Mouse (Mus musculus): ENCODE data around the gene Cipc. TPM values are rescaled to one million over a fixed set of nuclear protein-coding genes. Genes with fewer than 3 reads are reported as not detected.

Gene Cipc
- polyA plus RNA-seq, 1 experiment from 2014 or later: 7.8 TPM

DNA sequence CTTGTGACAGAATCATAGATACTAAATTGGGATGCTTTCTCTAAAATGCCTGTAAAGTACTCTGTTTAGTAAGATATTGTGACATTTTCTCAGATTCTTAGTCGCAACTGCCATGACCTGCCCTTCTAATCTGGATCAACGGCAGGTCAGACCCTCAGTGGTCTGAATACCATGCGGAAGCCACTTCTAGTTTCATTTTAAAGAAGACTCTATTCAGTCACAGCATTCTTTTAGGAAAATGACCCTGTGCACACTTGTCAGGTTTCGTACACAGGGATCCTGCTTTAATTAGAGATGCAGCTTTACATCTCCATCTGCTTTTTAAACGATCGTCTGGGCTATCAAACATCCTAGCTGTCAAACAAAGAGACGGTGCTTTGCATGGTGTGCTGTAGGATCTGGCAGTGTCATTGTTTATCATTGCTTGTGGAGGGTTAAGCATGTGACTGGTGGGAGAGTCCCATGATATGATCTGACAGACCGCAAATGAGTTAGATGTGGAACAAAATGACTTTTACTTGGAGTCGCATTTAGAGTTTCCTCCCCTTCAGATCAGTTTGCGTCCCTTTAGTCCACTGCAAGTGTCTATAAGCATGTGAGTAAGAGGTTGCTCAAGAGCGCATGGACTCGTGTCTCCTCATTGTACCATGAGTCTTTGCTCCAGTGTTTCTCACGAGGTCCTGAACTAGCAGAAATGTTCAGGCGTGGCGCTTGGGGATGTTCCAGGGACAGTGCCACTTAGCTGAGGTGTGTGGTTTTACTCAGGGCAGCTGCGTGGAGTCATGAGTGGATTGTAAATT lies 3.5 kb downstream of the Cipc start:
- H3K4me1 ChIP-seq (ENCODE audit: control insufficient read depth, low read depth, low read length): peaks cover 23% of the 10 kb centered on the region
- no peak overlapping the region; the same call in 1 of the 2 replicates for H3K9ac ChIP-seq (ENCODE audit: low read depth, low read length)
- H3K36me3 ChIP-seq (ENCODE audit: control insufficient read depth, insufficient read depth): peaks cover 12% of the 10 kb centered on the region
- H3K27ac ChIP-seq (ENCODE audit: low read length): no peak overlapping the region
- no peak overlapping the region for H3K4me3 ChIP-seq (ENCODE audit: low read depth, low read length)
- no peak for ATAC-seq (ENCODE audit: low read depth)
- WGBS (ENCODE audit: insufficient replicate concordance): 53% methylated on average over 16 of the region's 16 CpGs
- no peaks in the 10 kb centered on the region for H3K27me3 ChIP-seq (ENCODE audit: control insufficient read depth, insufficient read depth, low read depth, low read length)
- H3K4me2 ChIP-seq (ENCODE audit: low read depth, low read length): peak overlapping the region; percentile 33
- H3K9me3 ChIP-seq (replicated peaks; ENCODE audit: control insufficient read depth, low read length): no peaks in the 10 kb centered on the region

- no peak overlapping the region for H3K9ac ChIP-seq (ENCODE audit: low read depth, low read length)
- H3K4me1 ChIP-seq (ENCODE audit: control insufficient read depth, low read depth, low read length): peaks cover 21% of the 10 kb centered on the region
- ATAC-seq (ENCODE audit: low read depth): no peak
- H3K4me3 ChIP-seq (ENCODE audit: low read depth, low read length): no peak overlapping the region
- no peaks in the 10 kb centered on the region for H3K9me3 ChIP-seq (replicated peaks; ENCODE audit: control insufficient read depth, low read length)
- no peaks in the 10 kb centered on the region for H3K27me3 ChIP-seq (ENCODE audit: control insufficient read depth, insufficient read depth, low read depth, low read length)
- no peak overlapping the region for H3K4me2 ChIP-seq (ENCODE audit: low read depth, low read length)
- peaks cover 12% of the 10 kb centered on the region for H3K36me3 ChIP-seq (ENCODE audit: control insufficient read depth, insufficient read depth)
- H3K27ac ChIP-seq (ENCODE audit: low read length): no peak overlapping the region
- WGBS (ENCODE audit: insufficient replicate concordance): 77% methylated on average over 3 of the region's 3 CpGs
Measured at GRCm38 (mm10) chr12:86950961-86951360, 4.1 kb downstream of the Cipc start.

DNA sequence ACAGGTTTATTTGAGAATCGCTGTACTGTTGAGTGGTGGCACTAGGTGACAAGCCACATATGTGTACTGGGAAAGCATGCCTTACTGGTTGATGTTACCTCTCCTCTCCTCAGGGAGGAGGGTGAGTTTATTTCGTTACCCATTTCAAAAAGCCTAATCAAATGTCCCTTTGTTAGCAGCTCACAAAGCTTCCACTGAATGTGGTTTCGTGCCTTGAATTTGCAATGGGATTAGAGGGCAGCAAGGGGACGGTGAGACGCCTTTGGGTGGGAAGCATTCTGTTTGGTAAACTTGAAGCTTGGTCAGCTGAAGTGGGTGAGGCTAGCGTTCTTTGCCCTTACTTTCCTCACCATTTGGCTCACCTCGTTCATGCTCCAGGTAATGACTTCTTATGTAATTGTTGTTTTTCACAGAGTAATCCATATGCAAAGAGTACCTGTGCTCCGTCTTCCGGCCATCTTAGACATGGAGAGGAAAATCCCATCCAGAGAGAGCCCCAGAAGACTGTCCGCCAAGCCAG lies 5.5 kb downstream of the Cipc start:
- H3K4me1 ChIP-seq (ENCODE audit: control insufficient read depth, low read depth, low read length): peaks cover 17% of the 10 kb centered on the region
- H3K9ac ChIP-seq (ENCODE audit: low read depth, low read length): no peak overlapping the region
- H3K27me3 ChIP-seq (ENCODE audit: control insufficient read depth, insufficient read depth, low read depth, low read length): no peaks in the 10 kb centered on the region
- H3K4me2 ChIP-seq (ENCODE audit: low read depth, low read length): no peak overlapping the region
- peaks cover 15% of the 10 kb centered on the region for H3K36me3 ChIP-seq (ENCODE audit: control insufficient read depth, insufficient read depth)
- WGBS (ENCODE audit: insufficient replicate concordance): 82% methylated on average over 10 of the region's 10 CpGs
- H3K27ac ChIP-seq (ENCODE audit: low read length): no peak overlapping the region
- no peak for ATAC-seq (ENCODE audit: low read depth)
- no peaks in the 10 kb centered on the region for H3K9me3 ChIP-seq (replicated peaks; ENCODE audit: control insufficient read depth, low read length)
- H3K4me3 ChIP-seq (ENCODE audit: low read depth, low read length): no peak overlapping the region

- no peaks in the 10 kb centered on the region for H3K4me1 ChIP-seq (ENCODE audit: control insufficient read depth, low read depth, low read length)
- H3K4me2 ChIP-seq (ENCODE audit: low read depth, low read length): no peak overlapping the region
- WGBS (ENCODE audit: insufficient replicate concordance): 74% methylated on average over 2 of the region's 2 CpGs
- no peak for ATAC-seq (ENCODE audit: low read depth)
- H3K27me3 ChIP-seq (ENCODE audit: control insufficient read depth, insufficient read depth, low read depth, low read length): no peaks in the 10 kb centered on the region
- H3K27ac ChIP-seq (ENCODE audit: low read length): no peak overlapping the region
- no peak overlapping the region for H3K9ac ChIP-seq (ENCODE audit: low read depth, low read length)
- H3K36me3 ChIP-seq (ENCODE audit: control insufficient read depth, insufficient read depth): peaks cover 21% of the 10 kb centered on the region
- no peaks in the 10 kb centered on the region for H3K9me3 ChIP-seq (replicated peaks; ENCODE audit: control insufficient read depth, low read length)
- H3K4me3 ChIP-seq (ENCODE audit: low read depth, low read length): no peak overlapping the region
Measured at GRCm38 (mm10) chr12:86955894-86956293, 9.1 kb downstream of the Cipc start.

DNA sequence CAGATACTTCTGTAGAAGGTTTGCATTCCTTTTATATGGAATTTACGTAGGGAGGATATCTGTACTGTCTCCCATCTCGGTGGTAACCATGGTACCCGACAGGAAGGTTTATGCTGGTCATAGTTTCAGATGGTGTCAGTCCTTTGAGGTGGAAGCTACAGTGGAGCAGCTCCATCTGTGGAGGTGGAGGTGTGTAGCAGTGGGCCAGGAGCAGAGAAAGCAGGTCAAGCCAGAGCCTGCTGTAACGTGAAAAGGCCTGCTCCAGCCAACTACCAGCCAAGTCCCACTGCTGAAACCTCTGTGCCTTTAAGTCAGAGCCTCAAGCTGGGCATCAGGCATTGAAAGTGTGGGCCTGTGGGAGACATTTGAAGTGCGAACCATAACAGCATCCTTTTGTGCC lies 11.7 kb downstream of the Cipc start:
- WGBS (ENCODE audit: insufficient replicate concordance): 80% methylated on average over 5 of the region's 5 CpGs
- H3K9me3 ChIP-seq (replicated peaks; ENCODE audit: control insufficient read depth, low read length): no peaks in the 10 kb centered on the region

DNA sequence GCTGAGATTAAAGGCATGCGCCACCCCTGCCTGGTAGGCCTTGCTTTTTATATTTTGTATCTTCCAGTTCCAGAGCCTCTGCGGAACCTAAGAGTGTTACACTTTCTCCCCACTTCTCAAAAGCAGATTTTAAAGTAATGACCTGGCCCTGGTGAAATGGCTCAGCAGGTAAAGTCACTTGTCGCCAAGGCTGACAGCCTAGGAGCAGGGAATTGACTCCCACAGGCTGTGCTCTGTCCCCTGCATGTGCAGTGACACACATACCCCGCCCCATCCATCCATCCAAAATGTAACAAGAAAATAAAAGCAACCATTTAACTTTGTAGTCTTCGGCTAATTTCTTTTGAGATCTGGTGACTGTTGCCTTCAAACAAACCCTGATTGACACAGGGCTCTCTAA lies 12.8 kb downstream of the Cipc start:
- H3K4me3 ChIP-seq (ENCODE audit: low read depth, low read length): no peak overlapping the region
- H3K27me3 ChIP-seq (ENCODE audit: control insufficient read depth, insufficient read depth, low read depth, low read length): no peaks in the 10 kb centered on the region
- H3K36me3 ChIP-seq (ENCODE audit: control insufficient read depth, insufficient read depth): peaks cover 31% of the 10 kb centered on the region
- H3K27ac ChIP-seq (ENCODE audit: low read length): no peak overlapping the region
- no peak overlapping the region for H3K9ac ChIP-seq (ENCODE audit: low read depth, low read length)
- H3K9me3 ChIP-seq (replicated peaks; ENCODE audit: control insufficient read depth, low read length): no peaks in the 10 kb centered on the region
- 81% methylated on average over 5 of the region's 5 CpGs for WGBS (ENCODE audit: insufficient replicate concordance)
- H3K4me1 ChIP-seq (ENCODE audit: control insufficient read depth, low read depth, low read length): no peaks in the 10 kb centered on the region
- ATAC-seq (ENCODE audit: low read depth): no peak
- H3K4me2 ChIP-seq (ENCODE audit: low read depth, low read length): no peak overlapping the region

More for the DNA sequence above, 11.7 kb downstream of the Cipc start:
- no peak for ATAC-seq (ENCODE audit: low read depth)
- no peaks in the 10 kb centered on the region for H3K27me3 ChIP-seq (ENCODE audit: control insufficient read depth, insufficient read depth, low read depth, low read length)
- peaks cover 36% of the 10 kb centered on the region for H3K36me3 ChIP-seq (ENCODE audit: control insufficient read depth, insufficient read depth)
- H3K4me3 ChIP-seq (ENCODE audit: low read depth, low read length): no peak overlapping the region
- H3K27ac ChIP-seq (ENCODE audit: low read length): no peak overlapping the region
- H3K4me2 ChIP-seq (ENCODE audit: low read depth, low read length): no peak overlapping the region
- H3K4me1 ChIP-seq (ENCODE audit: control insufficient read depth, low read depth, low read length): no peaks in the 10 kb centered on the region
- H3K9ac ChIP-seq (ENCODE audit: low read depth, low read length): no peak overlapping the region

DNA sequence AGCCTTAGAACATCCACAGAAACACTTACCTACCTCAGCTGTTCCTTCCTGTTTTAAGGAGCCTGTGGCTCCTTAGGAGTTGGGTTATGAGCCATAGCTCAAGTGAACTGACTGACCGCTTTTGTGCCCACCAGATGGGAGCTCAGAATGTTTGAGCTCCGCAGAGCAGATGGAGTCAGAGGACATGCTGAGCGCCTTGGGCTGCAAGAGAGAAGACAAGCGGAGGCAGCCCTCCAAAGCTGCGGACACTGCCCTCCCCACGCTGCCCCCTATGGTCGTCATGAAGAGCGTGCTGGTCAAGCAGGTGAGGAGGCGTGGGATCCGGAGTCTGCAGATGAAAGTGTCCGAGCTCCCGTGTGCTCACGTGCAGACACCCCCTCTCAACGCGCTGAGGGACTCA lies 13.3 kb downstream of the Cipc start:
- WGBS (ENCODE audit: insufficient replicate concordance): 82% methylated on average over 15 of the region's 15 CpGs
- no peaks in the 10 kb centered on the region for H3K9me3 ChIP-seq (replicated peaks; ENCODE audit: control insufficient read depth, low read length)
- H3K27ac ChIP-seq (ENCODE audit: low read length): no peak overlapping the region
- no peak overlapping the region for H3K4me3 ChIP-seq (ENCODE audit: low read depth, low read length)
- no peak overlapping the region for H3K4me2 ChIP-seq (ENCODE audit: low read depth, low read length)
- H3K27me3 ChIP-seq (ENCODE audit: control insufficient read depth, insufficient read depth, low read depth, low read length): no peaks in the 10 kb centered on the region
- H3K4me1 ChIP-seq (ENCODE audit: control insufficient read depth, low read depth, low read length): no peaks in the 10 kb centered on the region
- peaks cover 28% of the 10 kb centered on the region for H3K36me3 ChIP-seq (ENCODE audit: control insufficient read depth, insufficient read depth)
- ATAC-seq (ENCODE audit: low read depth): no peak
- H3K9ac ChIP-seq (ENCODE audit: low read depth, low read length): no peak overlapping the region

- H3K36me3 ChIP-seq (ENCODE audit: control insufficient read depth, insufficient read depth): peaks cover 26% of the 10 kb centered on the region
Measured at GRCm38 (mm10) chr12:86960791-86961335, 14.0 kb downstream of the Cipc start.

More at GRCm38 (mm10) chr12:86960791-86961335, 14.0 kb downstream of the Cipc start:
- WGBS (ENCODE audit: insufficient replicate concordance): 83% methylated on average over 3 of the region's 3 CpGs
- Histone ChIP-seq H3K9me3 (replicated peaks; ENCODE audit: control insufficient read depth, low read length) (no peaks in the 10 kb centered on the region), H3K9ac (ENCODE audit: low read depth, low read length) (no peak overlapping the region), H3K4me2 (ENCODE audit: low read depth, low read length) (no peak overlapping the region), H3K27ac (ENCODE audit: low read length) (no peak overlapping the region), H3K4me3 (ENCODE audit: low read depth, low read length) (no peak overlapping the region), H3K27me3 (ENCODE audit: control insufficient read depth, insufficient read depth, low read depth, low read length) (no peaks in the 10 kb centered on the region), H3K4me1 (ENCODE audit: control insufficient read depth, low read depth, low read length) (no peaks in the 10 kb centered on the region)
- ATAC-seq (ENCODE audit: low read depth): no peak

Measured in liver, embryonic 16.5 days (tissue).